Mouse (Mus musculus) neural tube, embryonic 14.5 days (tissue): Measurements from ENCODE around the gene Stra6l. TPM values are rescaled to one million over a fixed set of nuclear protein-coding genes. Genes with fewer than 3 reads are reported as not detected.

ENCODE experiments used
- ATAC-seq: fragments of 200-750 bp; cut with Nextera tagmentation; 2 replicates; pipeline ENCODE4 v1.8.0; 2017; ENCODE audit warnings: low read depth, mild to moderate bottlenecking, moderate TSS enrichment, moderate library complexity
- H3K27ac ChIP-seq: fragments of 300-500 bp; sonication (generic); 2 replicates; pipeline ENCODE4 v1.5.1; 2014; ENCODE audit warnings: low read depth, mild to moderate bottlenecking, control low read depth, low read length, moderate library complexity, mixed read lengths
- H3K27me3 ChIP-seq: fragments of 300-500 bp; sonication (generic); 2 replicates; pipeline ENCODE4 v1.6.1; 2014; ENCODE audit warnings: low read length; ENCODE audit not compliant: control insufficient read depth, insufficient read depth
- H3K36me3 ChIP-seq: fragments of 300-500 bp; sonication (generic); 2 replicates; pipeline ENCODE4 v1.6.1; 2014; ENCODE audit warnings: low read length, mixed read lengths; ENCODE audit not compliant: control insufficient read depth, insufficient read depth
- H3K4me1 ChIP-seq: fragments of 300-500 bp; sonication (generic); 2 replicates; pipeline ENCODE4 v1.6.1; 2014; ENCODE audit warnings: low read length; ENCODE audit not compliant: control insufficient read depth, insufficient read depth
- H3K4me2 ChIP-seq: fragments of 300-500 bp; sonication (generic); 2 replicates; pipeline ENCODE4 v1.6.1; 2014; ENCODE audit warnings: mild to moderate bottlenecking, low read depth, low read length, control low read depth
- H3K4me3 ChIP-seq: fragments of 300-500 bp; sonication (generic); 2 replicates; pipeline ENCODE4 v1.5.1; 2014; ENCODE audit warnings: low read depth, low read length, control low read depth, mixed read lengths
- H3K9ac ChIP-seq: fragments of 300-500 bp; sonication (generic); replicated peaks from 2 replicates; pipeline ENCODE4 v1.6.1; 2014; ENCODE audit warnings: low read depth, mild to moderate bottlenecking, control low read depth, low read length, mixed read lengths
- H3K9me3 ChIP-seq: fragments of 300-500 bp; sonication (generic); 2 replicates; pipeline ENCODE4 v1.6.1; 2016; ENCODE audit warnings: low read length; ENCODE audit not compliant: control insufficient read depth
- WGBS: fragments of 180-500 bp; shearing (Covaris S2); extraction: QIAGEN DNeasy Blood & Tissue Kit; methylation state at CpG from one replicate; pipeline ENCODE4 v1.1.7; 2014; 5-methylcytosine and 5-hydroxymethylcytosine counted together
- polyA plus RNA-seq: library from polyadenylated mRNA; unstranded; fragments of >200 nt; fragmentation: Nextera tagmentation; extraction: Ambion mirVana; gene quantifications from 2 replicates; pipeline ENCODE4 v1.2.1, GENCODE M21; 2014

The Stra6l gene
- polyA plus RNA-seq, 1 experiment from 2014 or later = 0.62 TPM

GRCm38 (mm10) chr4:45855803-45856424 lies 7.5 kb downstream of the Stra6l start:
- no peak overlapping the region for H3K27ac ChIP-seq
- no peak overlapping the region for H3K4me2 ChIP-seq
- no peak overlapping the region for H3K9ac ChIP-seq
- H3K4me1 ChIP-seq = no peaks in the 10 kb centered on the region
- no peaks in the 10 kb centered on the region for H3K36me3 ChIP-seq
- no peaks in the 10 kb centered on the region for H3K9me3 ChIP-seq
- ATAC-seq = peak; percentile 71
- no peaks in the 10 kb centered on the region for H3K27me3 ChIP-seq
- WGBS = 49% methylated on average over 19 of the region's 19 CpGs
- H3K4me3 ChIP-seq = no peak overlapping the region

GRCm38 (mm10) chr4:45861160-45861559 lies 12.7 kb downstream of the Stra6l start:
- Histone ChIP-seq H3K4me2 (no peak overlapping the region), H3K4me1 (no peaks in the 10 kb centered on the region), H3K9me3 (no peaks in the 10 kb centered on the region), H3K27me3 (no peaks in the 10 kb centered on the region), H3K4me3 (no peak overlapping the region), H3K36me3 (no peaks in the 10 kb centered on the region), H3K9ac (no peak overlapping the region), H3K27ac (no peak overlapping the region)
- no peak for ATAC-seq
- WGBS = 51% methylated on average over 5 of the region's 5 CpGs

- no peaks in the 10 kb centered on the region for H3K9me3 ChIP-seq
- no peaks in the 10 kb centered on the region for H3K27me3 ChIP-seq
- ATAC-seq = no peak
- H3K4me1 ChIP-seq = no peaks in the 10 kb centered on the region
- no peak overlapping the region for H3K4me2 ChIP-seq
- H3K4me3 ChIP-seq = no peak overlapping the region
- no peak overlapping the region for H3K27ac ChIP-seq
- H3K9ac ChIP-seq = no peak overlapping the region
- 28% methylated on average over 8 of the region's 8 CpGs for WGBS
- no peaks in the 10 kb centered on the region for H3K36me3 ChIP-seq
These were observed 19.0 kb downstream of the Stra6l start for GRCm38 (mm10) chr4:45867416-45867815.

GRCm38 (mm10) chr4:45869021-45869815 lies 20.8 kb downstream of the Stra6l start:
- Histone ChIP-seq H3K36me3 (no peaks in the 10 kb centered on the region), H3K27me3 (no peaks in the 10 kb centered on the region), H3K27ac (no peak overlapping the region), H3K4me1 (no peaks in the 10 kb centered on the region), H3K9ac (no peak overlapping the region), H3K4me2 (no peak overlapping the region), H3K9me3 (no peaks in the 10 kb centered on the region), H3K4me3 (no peak overlapping the region)
- 33% methylated on average over 24 of the region's 24 CpGs for WGBS
- ATAC-seq = no peak

- no peak for ATAC-seq
- WGBS = 88% methylated on average over 2 of the region's 2 CpGs
These were observed 23.7 kb downstream of the Stra6l start for GRCm38 (mm10) chr4:45872147-45872546.

GRCm38 (mm10) chr4:45878929-45879328 lies 30.5 kb downstream of the Stra6l start:
- Histone ChIP-seq H3K9me3 (no peaks in the 10 kb centered on the region), H3K4me2 (no peak overlapping the region), H3K27ac (no peak overlapping the region), H3K27me3 (no peaks in the 10 kb centered on the region), H3K4me1 (no peaks in the 10 kb centered on the region), H3K36me3 (no peaks in the 10 kb centered on the region), H3K9ac (no peak overlapping the region), H3K4me3 (no peak overlapping the region)
- no peak for ATAC-seq
- WGBS = 41% methylated on average over 5 of the region's 5 CpGs

More at GRCm38 (mm10) chr4:45872147-45872546, 23.7 kb downstream of the Stra6l start:
- Histone ChIP-seq H3K9ac (no peak overlapping the region), H3K9me3 (no peaks in the 10 kb centered on the region), H3K4me3 (no peak overlapping the region), H3K4me2 (no peak overlapping the region), H3K27ac (no peak overlapping the region), H3K4me1 (no peaks in the 10 kb centered on the region), H3K27me3 (no peaks in the 10 kb centered on the region), H3K36me3 (no peaks in the 10 kb centered on the region)

GRCm38 (mm10) chr4:45882521-45882920 lies 34.1 kb downstream of the Stra6l start:
- no peaks in the 10 kb centered on the region for H3K36me3 ChIP-seq
- no peak overlapping the region for H3K9ac ChIP-seq
- no peak overlapping the region for H3K4me3 ChIP-seq
- H3K4me1 ChIP-seq = no peaks in the 10 kb centered on the region
- no peak for ATAC-seq
- no peaks in the 10 kb centered on the region for H3K27me3 ChIP-seq
- WGBS = 91% methylated on average over 9 of the region's 9 CpGs
- H3K4me2 ChIP-seq = no peak overlapping the region
- no peaks in the 10 kb centered on the region for H3K9me3 ChIP-seq
- no peak overlapping the region for H3K27ac ChIP-seq

GRCm38 (mm10) chr4:45883250-45883649 lies 34.8 kb downstream of the Stra6l start:
- no peak for ATAC-seq
- Histone ChIP-seq H3K27me3 (no peaks in the 10 kb centered on the region), H3K4me2 (no peak overlapping the region), H3K9ac (no peak overlapping the region), H3K27ac (no peak overlapping the region), H3K4me3 (no peak overlapping the region), H3K4me1 (no peaks in the 10 kb centered on the region), H3K9me3 (no peaks in the 10 kb centered on the region), H3K36me3 (no peaks in the 10 kb centered on the region)
- 93% methylated on average over 16 of the region's 16 CpGs for WGBS

- Histone ChIP-seq H3K27me3 (no peaks in the 10 kb centered on the region), H3K27ac (no peak overlapping the region), H3K4me1 (0 out of 2 replicates have a peak, but pooled peaks cover 2% of the 10 kb centered on the region), H3K9ac (no peak overlapping the region), H3K4me2 (no peak overlapping the region), H3K4me3 (no peak overlapping the region), H3K36me3 (no peaks in the 10 kb centered on the region), H3K9me3 (no peaks in the 10 kb centered on the region)
- no peak for ATAC-seq
- 60% methylated on average over 6 of the region's 6 CpGs for WGBS
These were observed 41.0 kb downstream of the Stra6l start for GRCm38 (mm10) chr4:45889487-45889886.
